Mouse (Mus musculus) NIH3T3 (cell line): ENCODE data around the gene Fxyd2.

ENCODE experiments used
- DNase-seq: peaks from one replicate; pipeline ENCODE4 v3.0.0-alpha.2; 2012; ENCODE audit warnings: low read depth

The Fxyd2 gene

DNA sequence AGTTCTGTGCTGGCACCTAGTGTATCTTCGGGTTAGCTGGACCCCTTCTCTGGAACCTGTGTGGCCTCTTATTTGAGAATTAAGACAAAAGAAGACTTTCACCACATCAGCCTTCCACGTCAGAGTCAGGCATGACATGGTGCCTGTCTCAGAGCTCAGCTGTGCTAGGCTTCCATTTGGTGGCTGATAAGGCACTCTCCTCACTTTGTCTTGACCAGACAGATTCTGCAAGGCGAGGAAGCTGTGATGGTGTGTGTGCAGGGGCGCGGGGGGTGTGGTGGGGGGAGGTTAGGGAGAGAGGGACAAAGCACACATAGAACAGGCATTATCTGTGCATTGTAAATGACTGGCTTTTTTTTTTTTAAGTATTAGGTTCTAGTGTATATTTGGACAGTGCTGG, 29.9 kb downstream of the Fxyd2 start:
- DNase-seq, result no peak

- no peak for DNase-seq
Observed at GRCm38 (mm10) chr9:45429951-45430697, 30.7 kb downstream of the Fxyd2 start.

- no peak for DNase-seq
Observed at GRCm38 (mm10) chr9:45430698-45430959, 31.2 kb downstream of the Fxyd2 start.

DNA sequence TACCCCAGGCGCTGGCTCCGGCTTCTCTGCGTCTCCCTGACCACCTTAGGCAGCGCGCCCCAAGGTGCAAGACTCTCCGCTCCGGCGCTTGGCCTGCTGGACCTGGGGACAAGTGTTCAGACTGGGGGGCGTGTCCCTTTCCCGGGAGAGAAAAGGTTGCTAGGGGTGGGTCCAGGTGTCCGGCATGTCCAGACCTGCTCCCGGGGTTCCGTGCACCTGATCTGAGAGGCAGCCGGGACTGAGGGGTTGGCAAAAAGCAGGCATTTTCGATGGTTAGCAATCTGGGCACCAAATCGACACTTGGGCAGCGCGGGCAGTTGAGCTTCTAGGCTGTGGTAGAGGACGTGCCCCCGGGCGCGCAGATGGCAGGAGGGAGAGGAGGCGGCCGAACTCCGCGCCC, 31.7 kb downstream of the Fxyd2 start:
- no peak for DNase-seq

- no peak for DNase-seq
Observed at GRCm38 (mm10) chr9:45432639-45433038, 33.2 kb downstream of the Fxyd2 start.

DNA sequence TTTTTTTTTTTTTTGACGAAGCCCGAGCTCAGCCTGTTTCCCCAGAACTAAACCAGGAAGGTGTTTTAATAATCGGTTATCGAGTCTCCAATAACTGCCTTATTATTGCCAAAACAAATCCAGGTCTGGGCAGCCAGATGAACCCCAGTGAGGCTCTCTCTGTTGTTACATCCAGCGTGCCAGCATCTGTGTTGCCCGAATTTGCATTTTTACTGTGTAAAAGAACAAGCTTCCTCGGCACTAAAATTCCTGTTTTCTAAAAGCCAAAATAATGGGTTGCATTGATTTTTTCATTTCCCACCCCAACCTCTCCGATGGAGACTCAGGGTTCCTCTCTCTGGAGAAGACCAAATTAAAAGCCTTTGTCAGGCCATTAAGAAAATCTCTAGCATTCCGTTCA, 33.6 kb downstream of the Fxyd2 start:
- no peak for DNase-seq

DNA sequence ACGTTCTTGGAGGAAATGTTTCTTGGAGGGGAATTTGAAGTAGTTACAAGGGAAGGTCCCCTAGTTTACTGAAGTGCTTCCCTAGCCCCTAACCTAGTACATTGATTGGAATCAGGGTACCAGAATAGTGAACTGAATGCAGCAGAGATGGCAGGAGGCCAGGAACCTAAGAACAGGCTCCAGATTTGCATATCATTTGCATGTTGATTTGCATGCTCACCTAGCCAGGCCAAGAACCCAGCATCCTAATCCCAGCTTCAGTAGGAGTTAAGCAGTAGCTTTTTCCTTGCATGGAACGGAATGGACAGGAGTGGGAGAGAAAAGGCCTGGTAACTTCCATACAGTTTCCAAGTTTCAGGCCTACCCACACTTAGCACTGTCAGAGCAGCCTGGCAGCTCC, 34.7 kb downstream of the Fxyd2 start:
- no peak for DNase-seq

DNA sequence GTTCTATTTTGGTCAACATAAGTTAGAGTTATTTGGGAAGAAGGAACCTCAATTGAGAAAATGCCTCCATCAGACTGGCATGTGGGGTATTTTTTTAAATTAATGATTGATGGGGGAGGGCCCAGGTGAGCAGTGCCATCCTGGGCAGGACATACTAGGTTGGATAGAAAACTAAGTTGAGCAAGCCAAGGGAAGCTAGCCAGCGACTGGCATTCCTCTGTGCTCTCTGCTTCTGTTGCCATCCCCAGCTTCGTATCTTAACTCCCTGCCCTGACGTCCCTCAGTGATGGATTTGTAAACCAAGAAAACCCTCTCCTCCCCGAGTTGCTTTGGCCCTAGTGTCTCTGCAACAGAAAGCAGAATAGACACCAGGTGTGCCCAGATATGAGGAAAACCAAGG, 39.6 kb downstream of the Fxyd2 start:
- no peak for DNase-seq

- DNase-seq, result no peak
Observed at GRCm38 (mm10) chr9:45440083-45440784, 40.8 kb downstream of the Fxyd2 start.

- DNase-seq, result no peak
Observed at GRCm38 (mm10) chr9:45444251-45444798, 44.9 kb downstream of the Fxyd2 start.

DNA sequence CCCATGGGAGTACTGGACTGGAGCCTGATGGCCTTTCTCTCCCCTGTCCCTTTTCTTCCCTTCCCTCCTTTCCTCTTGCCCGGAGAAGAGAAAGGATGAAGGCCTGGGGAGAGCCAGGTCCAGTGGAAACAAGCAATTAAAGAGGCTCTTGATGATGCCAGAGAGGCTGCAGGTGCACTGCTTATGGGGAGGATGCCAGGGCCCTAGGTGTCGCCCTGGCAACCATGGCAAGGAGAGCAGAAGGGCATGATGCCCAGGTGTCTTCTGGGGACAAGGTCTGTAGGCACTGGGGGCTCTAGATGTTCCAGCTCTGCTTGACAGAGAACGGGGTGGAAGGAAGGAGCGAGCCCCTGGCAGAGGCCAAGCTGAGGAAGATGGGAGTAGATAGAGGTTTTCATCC, 50.2 kb downstream of the Fxyd2 start:
- no peak for DNase-seq

GRCm38 (mm10) chr9:45451346-45451745, 51.9 kb downstream of the Fxyd2 start:
- DNase-seq, result no peak

DNA sequence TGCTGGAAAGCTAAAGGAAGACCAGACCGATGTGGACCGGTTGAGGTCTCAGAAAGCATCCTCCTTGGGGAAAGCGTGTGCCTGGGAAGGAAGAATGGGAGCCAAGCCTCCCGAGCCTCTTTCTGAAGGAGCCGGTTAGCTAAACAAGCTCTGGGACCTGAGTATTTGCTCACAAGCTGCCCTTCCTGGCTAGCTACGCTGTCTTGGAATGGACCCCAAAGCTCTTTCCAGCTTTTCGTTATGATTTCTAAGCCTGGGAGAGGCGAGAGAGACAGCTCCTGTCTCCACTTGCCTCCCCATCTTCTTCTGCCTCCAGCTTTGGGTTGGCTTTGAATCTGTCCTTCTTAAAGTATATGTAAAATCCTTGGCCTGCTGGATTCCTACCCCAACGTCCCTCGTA, 54.6 kb downstream of the Fxyd2 start:
- DNase-seq, result no peak

GRCm38 (mm10) chr9:45454889-45455610, 55.6 kb downstream of the Fxyd2 start:
- no peak for DNase-seq

DNA sequence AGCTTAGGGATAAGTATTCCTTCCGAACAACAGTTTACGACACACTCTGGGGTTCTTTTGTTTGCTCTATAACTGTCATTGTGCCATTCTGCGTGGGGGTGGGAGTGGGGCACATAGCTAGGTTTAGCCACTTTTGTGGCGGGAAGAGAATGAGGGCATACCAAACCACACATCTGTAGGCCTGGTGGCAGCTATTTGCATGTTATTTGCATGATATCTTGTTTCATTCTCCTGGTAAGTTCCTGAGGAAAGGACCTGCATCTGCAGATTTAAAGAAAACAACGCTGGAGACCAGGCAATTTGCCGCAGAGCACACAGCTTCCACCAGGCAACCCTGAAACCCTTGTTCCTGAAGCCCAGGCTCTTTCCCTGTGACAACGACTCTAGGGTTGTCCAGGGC, 57.7 kb downstream of the Fxyd2 start:
- DNase-seq, result no peak

- no peak for DNase-seq
Observed at GRCm38 (mm10) chr9:45458363-45458762, 58.9 kb downstream of the Fxyd2 start.
